Mouse (Mus musculus) limb, embryonic 12.5 days (tissue): Measurements from ENCODE around the gene St7. TPM values are rescaled to one million over a fixed set of nuclear protein-coding genes. Genes with fewer than 3 reads are reported as not detected.

ENCODE experiments used
- ATAC-seq: fragments of 200-750 bp; cut with Nextera tagmentation; 2 replicates; pipeline ENCODE4 v1.8.0; 2017; ENCODE audit warnings: low read depth, moderate TSS enrichment; ENCODE audit not compliant: insufficient number of reproducible peaks, insufficient read depth, low FRiP score, low TSS enrichment
- H3K27ac ChIP-seq: fragments of 300-500 bp; sonication (generic); 2 replicates; pipeline ENCODE4 v1.5.1; 2016; ENCODE audit warnings: mild to moderate bottlenecking, moderate library complexity
- H3K27me3 ChIP-seq: fragments of 300-500 bp; sonication (generic); 2 replicates; pipeline ENCODE4 v1.6.1; 2016; ENCODE audit warnings: mild to moderate bottlenecking, moderate library complexity
- H3K36me3 ChIP-seq: fragments of 300-500 bp; sonication (generic); 2 replicates; pipeline ENCODE4 v1.6.1; 2016; ENCODE audit warnings: mild to moderate bottlenecking, moderate library complexity
- H3K4me1 ChIP-seq: fragments of 300-500 bp; sonication (generic); replicated peaks from 2 replicates; pipeline ENCODE4 v1.6.1; 2016
- H3K4me2 ChIP-seq: fragments of 300-500 bp; sonication (generic); 2 replicates; pipeline ENCODE4 v1.6.1; 2016; ENCODE audit warnings: mild to moderate bottlenecking, moderate library complexity
- H3K4me3 ChIP-seq: fragments of 300-500 bp; sonication (generic); replicated peaks from 2 replicates; pipeline ENCODE4 v1.5.1; 2016; ENCODE audit warnings: mild to moderate bottlenecking
- H3K9ac ChIP-seq: fragments of 300-500 bp; sonication (generic); replicated peaks from 2 replicates; pipeline ENCODE4 v1.6.1; 2016; ENCODE audit warnings: mild to moderate bottlenecking, moderate library complexity
- H3K9me3 ChIP-seq: fragments of 300-500 bp; sonication (generic); 2 replicates; pipeline ENCODE4 v1.6.1; 2016; ENCODE audit warnings: mild to moderate bottlenecking, moderate library complexity
- WGBS: fragments of 180-500 bp; shearing (Covaris S2); methylation state at CpG from one replicate; pipeline ENCODE4 v1.1.7; 2016; 5-methylcytosine and 5-hydroxymethylcytosine counted together
- polyA plus RNA-seq: library from polyadenylated mRNA; unstranded; fragments of >200 nt; fragmentation: Nextera tagmentation; extraction: Ambion mirVana; gene quantifications from 2 replicates; pipeline ENCODE4 v1.2.1, GENCODE M21; 2016

Gene St7
- polyA plus RNA-seq, 1 experiment from 2014 or later, result 24.2 TPM

GRCm38 (mm10) chr6:17949103-17949502 lies 256.4 kb downstream of the St7 start:
- Histone ChIP-seq H3K4me1 (no peaks in the 10 kb centered on the region), H3K4me3 (no peak overlapping the region), H3K9ac (no peak overlapping the region), H3K27ac (no peak overlapping the region), H3K9me3 (no peaks in the 10 kb centered on the region), H3K36me3 (no peaks in the 10 kb centered on the region), H3K4me2 (no peak overlapping the region), H3K27me3 (no peaks in the 10 kb centered on the region)
- no peak for ATAC-seq
- WGBS, result 88% methylated on average over 5 of the region's 5 CpGs

GRCm38 (mm10) chr6:17951779-17952178 lies 259.0 kb downstream of the St7 start:
- Histone ChIP-seq H3K27ac (no peak overlapping the region), H3K4me3 (no peak overlapping the region), H3K36me3 (no peaks in the 10 kb centered on the region), H3K9ac (no peak overlapping the region), H3K27me3 (no peaks in the 10 kb centered on the region), H3K4me1 (no peaks in the 10 kb centered on the region), H3K4me2 (no peak overlapping the region), H3K9me3 (no peaks in the 10 kb centered on the region)
- 75% methylated on average over 8 of the region's 8 CpGs for WGBS
- no peak for ATAC-seq

GRCm38 (mm10) chr6:17963455-17963854 lies 270.7 kb downstream of the St7 start:
- no peaks in the 10 kb centered on the region for H3K4me1 ChIP-seq
- WGBS, result 82% methylated on average over 3 of the region's 3 CpGs
- H3K9ac ChIP-seq, result no peak overlapping the region
- no peaks in the 10 kb centered on the region for H3K36me3 ChIP-seq
- H3K4me3 ChIP-seq, result no peak overlapping the region
- H3K27ac ChIP-seq, result no peak overlapping the region
- ATAC-seq, result no peak
- H3K27me3 ChIP-seq, result no peaks in the 10 kb centered on the region
- no peak overlapping the region for H3K4me2 ChIP-seq
- no peaks in the 10 kb centered on the region for H3K9me3 ChIP-seq

- H3K36me3 ChIP-seq, result no peaks in the 10 kb centered on the region
- H3K4me3 ChIP-seq, result no peak overlapping the region
- H3K9me3 ChIP-seq, result no peaks in the 10 kb centered on the region
- ATAC-seq, result no peak
- H3K9ac ChIP-seq, result no peak overlapping the region
- H3K4me1 ChIP-seq, result no peaks in the 10 kb centered on the region
- no peak overlapping the region for H3K4me2 ChIP-seq
- 82% methylated on average over 1 of the region's 1 CpGs for WGBS
- no peaks in the 10 kb centered on the region for H3K27me3 ChIP-seq
- H3K27ac ChIP-seq, result no peak overlapping the region
Measured at GRCm38 (mm10) chr6:17968467-17969144, 275.9 kb downstream of the St7 start.

GRCm38 (mm10) chr6:17969815-17970214 lies 277.1 kb downstream of the St7 start:
- H3K4me1 ChIP-seq, result no peaks in the 10 kb centered on the region
- H3K4me2 ChIP-seq, result no peak overlapping the region
- H3K4me3 ChIP-seq, result no peak overlapping the region
- no peak overlapping the region for H3K27ac ChIP-seq
- H3K9me3 ChIP-seq, result no peaks in the 10 kb centered on the region
- no peaks in the 10 kb centered on the region for H3K27me3 ChIP-seq
- no peak overlapping the region for H3K9ac ChIP-seq
- ATAC-seq, result no peak
- H3K36me3 ChIP-seq, result no peaks in the 10 kb centered on the region
- WGBS, result 81% methylated on average over 1 of the region's 1 CpGs

- no peak for ATAC-seq
- Histone ChIP-seq H3K27me3 (no peaks in the 10 kb centered on the region), H3K9me3 (no peaks in the 10 kb centered on the region), H3K27ac (no peak overlapping the region), H3K36me3 (no peaks in the 10 kb centered on the region), H3K4me3 (no peak overlapping the region), H3K4me1 (no peaks in the 10 kb centered on the region), H3K9ac (no peak overlapping the region), H3K4me2 (no peak overlapping the region)
Measured at GRCm38 (mm10) chr6:17971393-17971792, 278.7 kb downstream of the St7 start.

- Histone ChIP-seq H3K4me1 (no peaks in the 10 kb centered on the region), H3K9me3 (no peaks in the 10 kb centered on the region), H3K36me3 (no peaks in the 10 kb centered on the region), H3K4me3 (no peak overlapping the region), H3K4me2 (no peak overlapping the region), H3K9ac (no peak overlapping the region), H3K27ac (no peak overlapping the region), H3K27me3 (no peaks in the 10 kb centered on the region)
- 84% methylated on average over 3 of the region's 3 CpGs for WGBS
- ATAC-seq, result no peak
Measured at GRCm38 (mm10) chr6:17974416-17974815, 281.7 kb downstream of the St7 start.

GRCm38 (mm10) chr6:17977165-17977564 lies 284.4 kb downstream of the St7 start:
- no peak overlapping the region for H3K4me2 ChIP-seq
- 43% methylated on average over 1 of the region's 1 CpGs for WGBS
- no peaks in the 10 kb centered on the region for H3K36me3 ChIP-seq
- no peaks in the 10 kb centered on the region for H3K9me3 ChIP-seq
- no peak overlapping the region for H3K27ac ChIP-seq
- H3K27me3 ChIP-seq, result no peaks in the 10 kb centered on the region
- no peaks in the 10 kb centered on the region for H3K4me1 ChIP-seq
- no peak overlapping the region for H3K9ac ChIP-seq
- no peak for ATAC-seq
- no peak overlapping the region for H3K4me3 ChIP-seq

GRCm38 (mm10) chr6:17978324-17978723 lies 285.6 kb downstream of the St7 start:
- Histone ChIP-seq H3K4me2 (no peak overlapping the region), H3K4me3 (no peak overlapping the region), H3K9ac (no peak overlapping the region), H3K9me3 (no peaks in the 10 kb centered on the region), H3K36me3 (no peaks in the 10 kb centered on the region), H3K4me1 (no peaks in the 10 kb centered on the region), H3K27ac (no peak overlapping the region), H3K27me3 (no peaks in the 10 kb centered on the region)
- ATAC-seq, result no peak
- 78% methylated on average over 5 of the region's 5 CpGs for WGBS

GRCm38 (mm10) chr6:17978881-17979280 lies 286.1 kb downstream of the St7 start:
- Histone ChIP-seq H3K36me3 (no peaks in the 10 kb centered on the region), H3K9ac (no peak overlapping the region), H3K27me3 (no peaks in the 10 kb centered on the region), H3K4me2 (no peak overlapping the region), H3K27ac (no peak overlapping the region), H3K4me3 (no peak overlapping the region), H3K4me1 (no peaks in the 10 kb centered on the region), H3K9me3 (no peaks in the 10 kb centered on the region)
- WGBS, result 87% methylated on average over 3 of the region's 3 CpGs
- ATAC-seq, result no peak

- Histone ChIP-seq H3K36me3 (no peaks in the 10 kb centered on the region), H3K9ac (no peak overlapping the region), H3K27me3 (no peaks in the 10 kb centered on the region), H3K4me1 (no peaks in the 10 kb centered on the region), H3K27ac (no peak overlapping the region), H3K4me2 (no peak overlapping the region), H3K4me3 (no peak overlapping the region), H3K9me3 (no peaks in the 10 kb centered on the region)
- WGBS, result 83% methylated on average over 1 of the region's 1 CpGs
- no peak for ATAC-seq
Measured at GRCm38 (mm10) chr6:17979361-17979760, 286.6 kb downstream of the St7 start.
